Mouse (Mus musculus) midbrain, postnatal 0 days (tissue): ENCODE results near the gene Lamb2. TPM values are rescaled to one million over a fixed set of nuclear protein-coding genes. Genes with fewer than 3 reads are reported as not detected.

Experiments used
- ATAC-seq: fragments of 200-750 bp; cut with Nextera tagmentation; 2 replicates; pipeline ENCODE4 v1.8.0; 2017; ENCODE audit warnings: moderate number of reproducible peaks, mild to moderate bottlenecking, moderate TSS enrichment, moderate library complexity; ENCODE audit not compliant: low FRiP score
- DNase-seq: peaks from one replicate; pipeline ENCODE4 v3.0.0-alpha.2; 2015; ENCODE audit warnings: low spot score
- H3K27ac ChIP-seq: fragments of 300-500 bp; sonication (generic); 2 replicates; pipeline ENCODE4 v1.5.1; 2014; ENCODE audit warnings: low read depth, mild to moderate bottlenecking, low read length, mixed read lengths
- H3K27me3 ChIP-seq: fragments of 300-500 bp; sonication (generic); 2 replicates; pipeline ENCODE4 v1.6.1; 2014; ENCODE audit warnings: low read length, control low read depth, mixed read lengths; ENCODE audit not compliant: insufficient read depth
- H3K36me3 ChIP-seq: fragments of 300-500 bp; sonication (generic); 2 replicates; pipeline ENCODE4 v1.6.1; 2014; ENCODE audit warnings: low read length, control low read depth, mixed read lengths; ENCODE audit not compliant: insufficient read depth
- H3K4me1 ChIP-seq: fragments of 300-500 bp; sonication (generic); 2 replicates; pipeline ENCODE4 v1.6.1; 2014; ENCODE audit warnings: mild to moderate bottlenecking, control low read depth, antibody characterized with exemption, low read length, mixed read lengths; ENCODE audit not compliant: insufficient read depth
- H3K4me2 ChIP-seq: fragments of 300-500 bp; sonication (generic); 2 replicates; pipeline ENCODE4 v1.6.1; 2014; ENCODE audit warnings: low read depth, mild to moderate bottlenecking, low read length, mixed read lengths; ENCODE audit not compliant: poor library complexity, severe bottlenecking
- H3K4me3 ChIP-seq: fragments of 300-500 bp; sonication (generic); 2 replicates; pipeline ENCODE4 v1.5.1; 2014; ENCODE audit warnings: low read depth, mild to moderate bottlenecking, low read length, moderate library complexity
- H3K9ac ChIP-seq: fragments of 300-500 bp; sonication (generic); replicated peaks from 2 replicates; pipeline ENCODE4 v1.6.1; 2014; ENCODE audit warnings: mild to moderate bottlenecking, low read length, moderate library complexity, mixed read lengths; ENCODE audit not compliant: poor library complexity, severe bottlenecking
- H3K9me3 ChIP-seq: fragments of 300-500 bp; sonication (generic); 2 replicates; pipeline ENCODE4 v1.6.1; 2016; ENCODE audit warnings: low read length, control low read depth
- CTCF ChIP-seq: IDR thresholded peaks from 2 replicates; pipeline ENCODE4 v1.5.1; 2016; ENCODE audit warnings: antibody characterized with exemption, mild to moderate bottlenecking
- WGBS: fragments of 180-500 bp; shearing (Covaris S2); extraction: QIAGEN DNeasy Blood & Tissue Kit; methylation state at CpG from one replicate; pipeline ENCODE4 v1.1.7; 2014; 5-methylcytosine and 5-hydroxymethylcytosine counted together
- polyA plus RNA-seq: library from polyadenylated mRNA; unstranded; fragments of >200 nt; fragmentation: Nextera tagmentation; extraction: Ambion mirVana; gene quantifications from 2 replicates; pipeline ENCODE4 v1.2.1, GENCODE M21; 2015
- total RNA-seq: library from RNA; depleted of rRNA; stranded (reverse); fragments of >200 nt; gene quantifications from 2 replicates; pipeline ENCODE4 v1.2.3, GENCODE M21; 2014

Lamb2 gene
- total and polyA plus RNA-seq, 2 experiments from 2014 or later = 18.5 to 56.5 TPM

GRCm38 (mm10) chr9:108474528-108474927 is 5.0 kb upstream of the Lamb2 start:
- Histone ChIP-seq H3K27ac (no peak overlapping the region), H3K4me3 (no peak overlapping the region), H3K9me3 (no peaks in the 10 kb centered on the region), H3K4me2 (no peak overlapping the region), H3K36me3 (no peaks in the 10 kb centered on the region), H3K9ac (no peak overlapping the region), H3K4me1 (peaks cover 9% of the 10 kb centered on the region; the same call in 1 of the 2 replicates), H3K27me3 (no peaks in the 10 kb centered on the region)
- WGBS = 55% methylated on average over 1 of the region's 1 CpGs
- DNase-seq = no peak
- ATAC-seq = no peak
- TF ChIP-seq CTCF = 0 out of 2 replicates have a peak, but pooled peaks have one; percentile 11

- Histone ChIP-seq H3K9me3 (no peaks in the 10 kb centered on the region), H3K4me3 (peak overlapping the region; percentile 36), H3K27me3 (no peaks in the 10 kb centered on the region), H3K4me1 (peaks cover 16% of the 10 kb centered on the region; the same call in 1 of the 2 replicates), H3K36me3 (no peaks in the 10 kb centered on the region), H3K4me2 (peak overlapping the region; percentile 59), H3K27ac (no peak overlapping the region), H3K9ac (peak overlapping the region; percentile 29; the same call in 1 of the 2 replicates)
- ATAC-seq = no peak; the same call in 1 of the 2 replicates
- WGBS = under 1% methylated on average over 20 of the region's 20 CpGs
- no peak for TF ChIP-seq CTCF
- peak; percentile 37 for DNase-seq
These were observed 839 bp upstream of the Lamb2 start for GRCm38 (mm10) chr9:108478638-108479156.

- ATAC-seq = no peak
These were observed 295 bp upstream of the Lamb2 start for GRCm38 (mm10) chr9:108479241-108479640.

GRCm38 (mm10) chr9:108480813-108481519 is 1.4 kb downstream of the Lamb2 start:
- H3K4me1 ChIP-seq = peaks cover 16% of the 10 kb centered on the region; the same call in 1 of the 2 replicates
- no peaks in the 10 kb centered on the region for H3K9me3 ChIP-seq
- H3K27ac ChIP-seq = no peak overlapping the region
- H3K4me2 ChIP-seq = no peak overlapping the region; the same call in 1 of the 2 replicates
- TF ChIP-seq CTCF = no peak
- H3K9ac ChIP-seq = no peak overlapping the region
- H3K27me3 ChIP-seq = no peaks in the 10 kb centered on the region
- no peak for DNase-seq
- no peak for ATAC-seq
- no peak overlapping the region for H3K4me3 ChIP-seq
- WGBS = 92% methylated on average over 28 of the region's 28 CpGs
- H3K36me3 ChIP-seq = no peaks in the 10 kb centered on the region

More at GRCm38 (mm10) chr9:108479241-108479640, 295 bp upstream of the Lamb2 start:
- no peak for TF ChIP-seq CTCF
- peak overlapping the region; percentile 59 for H3K4me2 ChIP-seq
- peak overlapping the region; percentile 29; the same call in 1 of the 2 replicates for H3K9ac ChIP-seq
- DNase-seq = no peak
- peaks cover 16% of the 10 kb centered on the region; the same call in 1 of the 2 replicates for H3K4me1 ChIP-seq
- H3K27me3 ChIP-seq = no peaks in the 10 kb centered on the region
- H3K9me3 ChIP-seq = no peaks in the 10 kb centered on the region
- 18% methylated on average over 11 of the region's 11 CpGs for WGBS
- H3K4me3 ChIP-seq = peak overlapping the region; percentile 36; the same call in 1 of the 2 replicates
- H3K27ac ChIP-seq = peak overlapping the region; percentile 1; the same call in 1 of the 2 replicates
- H3K36me3 ChIP-seq = no peaks in the 10 kb centered on the region

GRCm38 (mm10) chr9:108481520-108482210 is 2.1 kb downstream of the Lamb2 start:
- no peak overlapping the region for H3K4me3 ChIP-seq

More at GRCm38 (mm10) chr9:108481520-108482210, 2.1 kb downstream of the Lamb2 start:
- Histone ChIP-seq H3K9ac (no peak overlapping the region), H3K9me3 (no peaks in the 10 kb centered on the region), H3K4me2 (no peak overlapping the region), H3K27ac (no peak overlapping the region), H3K4me1 (peaks cover 16% of the 10 kb centered on the region; the same call in 1 of the 2 replicates), H3K27me3 (no peaks in the 10 kb centered on the region), H3K36me3 (no peaks in the 10 kb centered on the region)
- no peak for DNase-seq
- ATAC-seq = no peak
- no peak for TF ChIP-seq CTCF
- 91% methylated on average over 19 of the region's 19 CpGs for WGBS
